Mouse (Mus musculus) central nervous system, embryonic 14 days (tissue): ENCODE measurements around the gene Zmym3. TPM values are rescaled to one million over a fixed set of nuclear protein-coding genes. Genes with fewer than 3 reads are reported as not detected.

ENCODE experiments used
- polyA plus RNA-seq: library from polyadenylated mRNA; depleted of rRNA; stranded (reverse); fragments of >200 nt; gene quantifications from 2 replicates; pipeline ENCODE4 v1.2.3, GENCODE M21; 2012; rRNA removed

Gene Zmym3
- 187 and 193 TPM in 2 replicates for polyA plus RNA-seq

GRCm38 (mm10) chrX:101420700-101421095, at the start of gene Zmym3:
Gene Zmym3 (minus strand): TSS chrX:101420849.

GRCm38 (mm10) chrX:101448886-101449475, 28.3 kb upstream of the Zmym3 start, which contains the start of gene Itgb1bp2:
Gene Itgb1bp2 (plus strand): TSS chrX:101449088.

DNA sequence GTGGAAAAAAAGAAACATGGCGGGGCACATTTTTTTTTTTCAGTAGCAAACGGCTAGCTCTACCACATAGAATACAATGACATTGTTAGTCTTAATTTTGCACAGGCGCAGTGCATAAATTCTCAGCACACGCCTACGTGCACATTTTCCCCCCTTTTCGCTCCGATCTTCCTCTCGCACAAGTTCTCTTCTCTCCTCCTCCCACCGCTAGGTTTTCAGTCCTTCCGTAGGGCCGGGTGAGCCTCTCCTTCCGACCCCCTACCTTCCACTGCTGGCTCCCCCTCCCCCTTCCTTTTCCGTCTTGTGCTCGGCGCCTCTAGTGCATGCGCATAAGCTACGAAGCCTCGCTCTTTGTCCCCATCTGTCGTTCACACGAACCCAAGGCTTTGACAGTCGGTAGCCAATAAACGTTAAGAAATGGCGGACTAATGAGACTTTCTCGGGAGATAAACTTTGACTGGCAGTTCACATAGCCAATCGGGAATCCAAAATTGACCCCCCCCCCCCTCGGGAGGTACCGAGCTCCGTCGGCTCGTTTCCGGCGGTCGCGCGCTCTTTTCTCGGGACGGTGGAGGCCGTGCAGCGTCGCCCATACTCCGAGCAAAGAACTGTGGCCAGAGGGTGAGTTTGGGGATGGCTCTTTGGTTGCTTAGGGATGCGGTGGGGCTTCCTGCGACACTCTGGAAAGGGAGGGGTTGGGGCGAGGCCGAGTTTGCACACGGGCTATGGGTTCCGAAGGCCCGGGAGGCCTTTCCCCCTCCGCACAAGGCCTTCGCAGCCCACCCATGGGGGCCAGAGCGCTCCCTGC, 8.7 kb upstream of the Zmym3 start, which contains the start of gene Nono:
Gene Nono (plus strand): TSS at position 177 of the 808 bp plus-strand sequence.

DNA sequence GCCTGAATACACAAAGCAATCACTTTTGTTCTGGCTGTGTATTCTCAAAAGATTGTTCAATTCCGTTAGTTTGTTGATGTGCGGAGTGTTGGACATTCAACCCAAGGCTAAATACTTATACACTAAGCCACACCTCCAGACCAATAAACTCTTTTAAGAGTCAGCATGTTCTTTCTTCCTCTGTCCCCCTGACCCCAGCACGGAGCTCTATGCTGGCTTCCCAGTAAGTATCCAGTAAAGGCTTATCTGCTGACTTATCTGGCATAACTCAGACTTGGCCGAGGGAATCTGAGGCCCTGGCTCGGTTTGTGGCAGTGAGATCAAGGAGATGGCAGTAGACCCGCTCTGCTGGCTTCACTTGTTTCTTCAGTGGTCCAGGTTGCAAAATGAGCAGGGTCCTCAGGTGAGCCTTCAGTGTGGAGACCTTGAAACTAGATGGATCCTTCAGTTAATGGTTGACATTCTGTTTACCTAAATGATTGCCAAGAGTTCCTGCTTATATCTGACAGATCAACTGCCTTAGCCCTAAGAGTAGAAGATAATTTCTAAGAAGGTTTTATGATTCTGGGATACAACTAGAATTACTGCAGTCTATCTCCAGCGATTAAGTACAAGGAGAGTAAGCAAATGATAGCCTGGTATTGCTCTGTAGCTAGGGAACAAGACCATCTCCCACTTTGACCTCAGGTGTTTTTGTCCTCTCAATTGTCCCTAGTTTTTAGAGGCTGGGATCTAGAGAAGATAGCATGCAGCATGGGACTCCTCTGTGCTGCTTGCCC, 44.3 kb downstream of the Zmym3 start, which contains the start of gene Gjb1:
Gene Gjb1 (plus strand): TSS at position 189 of the 779 bp plus-strand sequence.

Other genes with a start within 250 kb of the Zmym3 start
- gene Snx12, start 198.3 kb downstream of the Zmym3 start, polyA plus RNA-seq = 57.4 and 58.9 TPM in 2 replicates
- 13.2 and 16.4 TPM in 2 replicates for gene Foxo4, start 166.3 kb downstream of the Zmym3 start, polyA plus RNA-seq
- 0.14 TPM in 1 of 2 replicates, not detected in the other for gene Gm614, start 156.9 kb downstream of the Zmym3 start, polyA plus RNA-seq
- gene Il2rg, start 152.6 kb downstream of the Zmym3 start, polyA plus RNA-seq = 5.3 and 7.4 TPM in 2 replicates
- gene Gm20489, start 151.8 kb downstream of the Zmym3 start, polyA plus RNA-seq = not detected in 2 replicates
- 62.7 and 79.2 TPM in 2 replicates for gene Med12, start 146.8 kb downstream of the Zmym3 start, polyA plus RNA-seq
- gene Nlgn3, start 121.7 kb downstream of the Zmym3 start, polyA plus RNA-seq = 34.2 and 36.0 TPM in 2 replicates
- gene Gjb1, start 44.5 kb downstream of the Zmym3 start, polyA plus RNA-seq = 0.43 and 0.46 TPM in 2 replicates
- 496 and 582 TPM in 2 replicates for gene Nono, start 8.5 kb upstream of the Zmym3 start, polyA plus RNA-seq
- gene Itgb1bp2, start 28.2 kb upstream of the Zmym3 start, polyA plus RNA-seq = 5.6 and 17.6 TPM in 2 replicates
- gene Taf1, start 111.9 kb upstream of the Zmym3 start, polyA plus RNA-seq = 40.1 and 44.4 TPM in 2 replicates
- gene Ogt, start 219.2 kb upstream of the Zmym3 start, polyA plus RNA-seq = 404 and 452 TPM in 2 replicates